ENCODE assay signal across 12 mouse cellular contexts in the genomic region with DNA sequence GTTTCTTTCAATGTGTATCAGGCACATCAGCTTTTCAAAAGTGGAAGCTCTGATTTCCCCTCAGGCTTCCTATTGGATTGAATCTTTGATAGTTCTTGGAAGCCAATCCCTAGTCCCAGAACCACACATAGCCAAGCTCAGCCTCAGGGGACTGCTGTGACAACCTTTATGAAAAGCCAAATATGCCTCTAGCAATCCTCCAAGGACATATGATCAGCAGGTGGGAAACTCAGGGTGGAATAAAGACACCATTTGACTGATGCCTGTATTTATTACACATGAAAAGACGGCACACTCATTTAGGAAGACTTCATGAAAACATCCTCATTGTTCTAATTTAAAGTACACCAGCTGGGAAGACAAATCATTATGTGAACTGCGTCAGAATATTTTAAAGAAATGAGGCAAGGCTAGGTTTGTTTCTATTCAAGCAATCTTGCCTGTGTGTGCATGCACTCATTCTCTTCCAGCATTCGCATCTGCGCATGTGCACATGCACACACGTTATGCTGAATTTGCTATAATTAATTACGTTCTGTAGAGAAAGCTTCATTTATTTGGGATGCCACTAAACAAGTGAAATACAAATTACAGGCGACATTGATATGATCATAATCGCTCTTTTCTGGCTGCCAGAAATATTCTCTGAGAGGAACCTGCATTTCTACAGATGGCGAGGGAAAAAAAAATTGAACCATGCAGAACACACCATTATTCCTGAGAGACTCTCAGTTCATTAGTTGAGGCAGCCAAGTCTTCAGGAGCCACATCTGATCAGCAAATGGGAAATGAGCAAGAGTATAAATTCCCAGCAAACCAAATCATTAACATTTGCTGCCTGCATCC.
DNase-seq lines count a peak whose midpoint lies in the region; ATAC-seq and TF ChIP-seq lines count a peak whose summit lies in the region.
"Had no signal": no experiment of that assay in that cellular context is flagged by ENCODE, and none has a peak within 500 bp of the region (broad histone marks: within the 10 kb centered on the region; RNA-seq: fewer than 3 reads in every experiment).

No protein-coding gene starts in this region.

- TF ChIP-seq CTCF in midbrain, postnatal 0 days (IDR thresholded peaks at IDR 0.05) = no peak

- peak; percentile 42 to 50 for DNase-seq in cerebellum, postnatal 10 days
- DNase-seq in cerebellum, adult 8-10 months = no peak
- peak; percentile 86 for DNase-seq in forebrain, embryonic 14.5 days (ENCODE audit: low spot score)
- DNase-seq in layer of hippocampus, adult 18-20 months (ENCODE audit: low spot score in 2 of 2) = peak; percentile 11 to 53
- DNase-seq in midbrain, postnatal 0 days (ENCODE audit: low spot score) = peak; percentile 69
- no peak for DNase-seq in embryo, embryonic 10 days (ENCODE audit: low spot score)
- DNase-seq in gastrocnemius, postnatal 10 days = no peak
- no peak for DNase-seq in adrenal gland, postnatal 14 days
- DNase-seq: adrenal gland, postnatal 10 days; kidney, adult 9 months had no signal

- no peak overlapping the region for H3K4me3 ChIP-seq in forebrain, embryonic 14.5 days (ENCODE audit: low read depth, low read length)
- no peak overlapping the region for H3K4me3 ChIP-seq in midbrain, postnatal 0 days (ENCODE audit: low read depth, low read length)
- H3K4me3 ChIP-seq: limb, embryonic 15.5 days had no signal

- no peaks in the 10 kb centered on the region for H3K27me3 ChIP-seq in forebrain, embryonic 14.5 days (replicated peaks; ENCODE audit: control insufficient read depth, insufficient read depth, low read length)
- H3K27me3 ChIP-seq in midbrain, postnatal 0 days (ENCODE audit: insufficient read depth, low read length) = no peaks in the 10 kb centered on the region
- H3K27me3 ChIP-seq: limb, embryonic 15.5 days had no signal

- H3K4me2 ChIP-seq in forebrain, embryonic 14.5 days (ENCODE audit: low read length) = peak overlapping the region; percentile 25
- peak overlapping the region; percentile 16; the same call in 1 of the 2 replicates for H3K4me2 ChIP-seq in midbrain, postnatal 0 days (ENCODE audit: low read depth, low read length, poor library complexity, severe bottlenecking)
- H3K4me2 ChIP-seq: limb, embryonic 15.5 days had no signal

- H3K36me3 ChIP-seq in forebrain, embryonic 14.5 days (ENCODE audit: control insufficient read depth, insufficient read depth, low read length) = no peaks in the 10 kb centered on the region
- no peaks in the 10 kb centered on the region for H3K36me3 ChIP-seq in midbrain, postnatal 0 days (ENCODE audit: insufficient read depth, low read length)
- H3K36me3 ChIP-seq: G1E; limb, embryonic 15.5 days had no signal

- no peaks in the 10 kb centered on the region for H3K9me3 ChIP-seq in forebrain, embryonic 14.5 days (replicated peaks; ENCODE audit: control insufficient read depth, low read length)
- no peaks in the 10 kb centered on the region for H3K9me3 ChIP-seq in midbrain, postnatal 0 days (ENCODE audit: low read length)
- H3K9me3 ChIP-seq: limb, embryonic 15.5 days had no signal

- H3K9ac ChIP-seq in forebrain, embryonic 14.5 days (ENCODE audit: low read length) = no peak overlapping the region
- no peak overlapping the region for H3K9ac ChIP-seq in midbrain, postnatal 0 days (replicated peaks; ENCODE audit: low read length, poor library complexity, severe bottlenecking)
- H3K9ac ChIP-seq: limb, embryonic 15.5 days had no signal

- WGBS in forebrain, embryonic 14.5 days = 34% methylated on average over 9 of the region's 9 CpGs
- 50% methylated on average over 9 of the region's 9 CpGs for WGBS in midbrain, postnatal 0 days

- H3K27ac ChIP-seq in forebrain, embryonic 14.5 days (ENCODE audit: low read depth, low read length) = peak overlapping the region; percentile 22; the same call in 1 of the 2 replicates
- H3K27ac ChIP-seq in midbrain, postnatal 0 days (ENCODE audit: low read depth, low read length) = 0 out of 2 replicates have a peak overlapping the region, but pooled peaks have one; percentile 26
- H3K27ac ChIP-seq: limb, embryonic 15.5 days had no signal

- peak; percentile 87 for ATAC-seq in forebrain, embryonic 14.5 days
- ATAC-seq in midbrain, postnatal 0 days (ENCODE audit: low FRiP score) = peak; percentile 54

- peaks cover 6% of the 10 kb centered on the region; the same call in 1 of the 2 replicates for H3K4me1 ChIP-seq in forebrain, embryonic 14.5 days (ENCODE audit: control insufficient read depth, insufficient read depth, low read length)
- H3K4me1 ChIP-seq in midbrain, postnatal 0 days (ENCODE audit: insufficient read depth, low read length) = no peaks in the 10 kb centered on the region
- H3K4me1 ChIP-seq: limb, embryonic 15.5 days had no signal

Comparison
In these comparisons a context has a peak if more than half of its experiments do, and no peak if none do; other contexts are left out.
1. DNase-seq: peak in cerebellum, postnatal 10 days (2 of 2), forebrain, embryonic 14.5 days (single experiment), layer of hippocampus, adult 18-20 months (2 of 2) and midbrain, postnatal 0 days (single experiment); none in cerebellum, adult 8-10 months (single experiment), embryo, embryonic 10 days (single experiment), gastrocnemius, postnatal 10 days (single experiment) and adrenal gland, postnatal 14 days (single experiment).